Mouse (Mus musculus) C2C12 (cell line): ENCODE results near the gene Gm7358.
"Not testable (repeated sequence)": the region's sequence is repeated elsewhere in the genome, so short reads cannot be mapped to it uniquely, and the experiment has no call there.

Experiments used
- CEBPB ChIP-seq: IDR thresholded peaks from one replicate; pipeline ENCODE4 v1.6.1; 2011; ENCODE audit warnings: low read depth, mild to moderate bottlenecking, control low read depth, moderate library complexity
- CTCF ChIP-seq: IDR thresholded peaks from one replicate; pipeline ENCODE4 v1.5.1; 2011; ENCODE audit not compliant: control insufficient read depth, insufficient read depth, insufficient read length
- MYOD1 ChIP-seq: IDR thresholded peaks from one replicate; pipeline ENCODE4 v1.6.1; 2011; ENCODE audit warnings: low read depth; ENCODE audit not compliant: control insufficient read depth, insufficient read length

- TF ChIP-seq CEBPB, MYOD1, CTCF: not testable (repeated sequence)
Measured at GRCm38 (mm10) chr17:14041880-14042279, 17.5 kb downstream of the Gm7358 start.
